Mouse (Mus musculus): Measurements from ENCODE around the gene Immt. TPM values are rescaled to one million over a fixed set of nuclear protein-coding genes. Genes with fewer than 3 reads are reported as not detected.
"Not testable (repeated sequence)": the region's sequence is repeated elsewhere in the genome, so short reads cannot be mapped to it uniquely, and the experiment has no call there.

Immt gene
- polyA plus RNA-seq, 1 experiment from 2014 or later = 271 TPM

DNA sequence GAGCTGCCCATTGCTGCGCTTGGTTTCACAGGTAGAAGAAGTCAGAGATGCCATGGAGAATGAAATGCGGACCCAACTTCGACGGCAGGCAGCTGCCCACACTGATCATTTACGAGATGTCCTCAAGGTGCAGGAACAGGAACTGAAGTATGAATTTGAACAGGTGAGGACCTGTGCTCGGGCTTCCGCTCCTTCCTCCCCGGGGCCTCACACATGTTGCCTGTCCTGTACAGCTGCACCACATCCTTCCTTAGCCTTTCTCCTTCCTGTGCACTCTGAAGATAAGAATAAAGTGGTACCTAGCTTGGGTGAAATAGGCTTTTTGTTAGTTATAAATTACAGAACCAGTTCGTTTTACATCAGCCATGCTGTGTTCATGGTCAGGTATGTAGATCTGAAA is 40.3 kb downstream of the Immt start:
- peaks cover 85% of the 10 kb centered on the region for H3K36me3 ChIP-seq

DNA sequence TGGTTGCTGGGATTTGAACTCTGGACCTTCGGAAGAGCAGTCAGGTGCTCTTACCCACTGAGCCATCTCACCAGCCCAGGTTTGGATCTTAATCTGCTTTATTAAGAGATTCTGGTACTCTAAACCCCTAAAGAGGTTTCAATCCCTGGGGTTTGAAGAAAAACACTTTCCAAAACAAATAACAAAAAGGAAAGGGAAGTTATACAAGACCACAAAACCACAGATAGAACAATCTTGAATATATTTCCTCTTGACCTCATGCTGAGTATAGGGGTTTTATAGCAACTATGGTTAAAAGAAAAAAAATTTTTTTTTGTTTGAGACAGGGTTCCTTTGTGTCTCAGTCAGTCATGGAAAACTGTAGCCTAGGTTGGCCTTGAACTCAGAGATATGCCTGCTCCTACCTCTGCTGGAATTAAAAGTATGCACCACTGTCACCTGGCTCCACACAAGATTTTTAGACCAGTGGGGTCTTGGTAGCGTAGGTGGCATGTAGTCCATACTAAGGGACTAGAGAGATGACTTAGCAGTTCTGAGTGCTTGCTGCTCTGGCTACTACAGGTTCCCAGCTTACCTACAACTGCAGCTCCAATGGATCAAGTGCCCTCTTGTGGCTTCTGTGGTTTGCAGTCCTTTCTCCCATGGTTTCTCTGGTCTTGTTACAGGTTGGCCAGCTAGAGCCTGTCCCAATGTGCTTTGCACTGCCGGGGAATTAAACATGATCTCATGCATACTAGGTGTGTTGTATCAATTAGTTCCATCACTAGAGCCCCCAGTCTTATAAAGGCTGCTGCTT is 47.0 kb downstream of the Immt start:
- no peaks in the 10 kb centered on the region for H3K9me3 ChIP-seq
- WGBS = 82% methylated on average over 3 of the region's 3 CpGs
- no peak for DNase-seq (ENCODE audit: low spot score)
- no peak overlapping the region for H3K4me3 ChIP-seq
- H3K27ac ChIP-seq = no peak overlapping the region
- no peaks in the 10 kb centered on the region for H3K27me3 ChIP-seq (ENCODE audit: insufficient read depth, poor library complexity, severe bottlenecking)
- peaks cover 91% of the 10 kb centered on the region for H3K36me3 ChIP-seq
- no peaks in the 10 kb centered on the region for H3K4me1 ChIP-seq

More for the DNA sequence above, 40.3 kb downstream of the Immt start:
- Histone ChIP-seq H3K27me3 (ENCODE audit: insufficient read depth, poor library complexity, severe bottlenecking) (no peaks in the 10 kb centered on the region), H3K9me3 (no peaks in the 10 kb centered on the region), H3K27ac (no peak overlapping the region), H3K4me3 (no peak overlapping the region), H3K4me1 (no peaks in the 10 kb centered on the region)
- DNase-seq (ENCODE audit: low spot score) = no peak
- WGBS = 95% methylated on average over 9 of the region's 9 CpGs

DNA sequence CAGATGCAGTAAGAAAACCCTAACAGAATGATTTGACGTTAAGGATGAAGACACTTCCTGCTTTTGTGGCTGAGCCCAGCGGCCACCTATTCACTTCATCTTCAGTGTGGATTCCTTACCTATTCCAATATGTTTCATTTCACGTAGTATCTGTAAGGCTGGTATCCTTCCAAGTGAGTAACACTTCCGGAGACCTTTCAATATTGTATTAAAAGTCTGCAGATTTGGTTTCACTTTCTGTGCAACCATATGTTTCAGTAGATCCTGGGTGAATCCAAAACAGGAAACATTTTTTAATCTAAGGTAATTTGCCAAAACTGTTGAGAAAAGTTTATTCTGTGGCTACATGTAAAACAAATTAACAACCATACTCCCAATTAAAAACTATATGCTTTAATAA is 62.1 kb downstream of the Immt start:
- Histone ChIP-seq H3K36me3 (peaks cover 99% of the 10 kb centered on the region), H3K27ac (no peak overlapping the region), H3K9me3 (no peaks in the 10 kb centered on the region), H3K27me3 (ENCODE audit: insufficient read depth, poor library complexity, severe bottlenecking) (no peaks in the 10 kb centered on the region), H3K4me1 (no peaks in the 10 kb centered on the region), H3K4me3 (no peak overlapping the region)
- 91% methylated on average over 4 of the region's 4 CpGs for WGBS
- no peak for DNase-seq (ENCODE audit: low spot score)

DNA sequence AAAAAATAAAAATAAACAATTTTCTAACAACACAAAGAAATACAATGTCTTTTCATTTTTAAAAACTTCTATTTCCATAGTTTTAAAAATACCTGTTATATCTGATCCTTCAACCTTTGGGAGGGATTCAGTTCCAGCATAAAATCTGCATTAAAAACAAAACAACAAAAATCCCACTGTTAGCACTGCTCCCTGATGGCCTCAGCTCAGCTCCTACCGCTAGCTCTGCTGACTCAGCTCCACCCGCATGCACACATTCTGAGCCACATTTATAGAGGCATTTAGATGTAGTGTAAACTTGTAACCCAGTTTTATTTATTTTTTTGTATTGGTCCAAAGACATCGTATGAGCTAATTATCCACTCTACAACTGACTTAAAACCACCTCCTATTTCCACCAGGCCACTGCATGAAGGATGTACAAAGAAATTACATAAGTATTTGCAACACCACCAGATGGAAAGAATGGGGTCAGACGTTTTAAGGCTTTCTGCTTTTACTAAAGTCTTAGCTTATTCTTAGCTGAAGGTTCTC is 76.6 kb downstream of the Immt start:
- Histone ChIP-seq H3K36me3 (peaks cover 39% of the 10 kb centered on the region), H3K27me3 (ENCODE audit: insufficient read depth, poor library complexity, severe bottlenecking) (no peaks in the 10 kb centered on the region), H3K4me1 (peaks cover 21% of the 10 kb centered on the region), H3K27ac (peak overlapping the region; percentile 96), H3K9me3 (no peaks in the 10 kb centered on the region), H3K4me3 (peak overlapping the region; percentile 79)
- no peak for DNase-seq (ENCODE audit: low spot score)
- 9% methylated on average over 4 of the region's 4 CpGs for WGBS

DNA sequence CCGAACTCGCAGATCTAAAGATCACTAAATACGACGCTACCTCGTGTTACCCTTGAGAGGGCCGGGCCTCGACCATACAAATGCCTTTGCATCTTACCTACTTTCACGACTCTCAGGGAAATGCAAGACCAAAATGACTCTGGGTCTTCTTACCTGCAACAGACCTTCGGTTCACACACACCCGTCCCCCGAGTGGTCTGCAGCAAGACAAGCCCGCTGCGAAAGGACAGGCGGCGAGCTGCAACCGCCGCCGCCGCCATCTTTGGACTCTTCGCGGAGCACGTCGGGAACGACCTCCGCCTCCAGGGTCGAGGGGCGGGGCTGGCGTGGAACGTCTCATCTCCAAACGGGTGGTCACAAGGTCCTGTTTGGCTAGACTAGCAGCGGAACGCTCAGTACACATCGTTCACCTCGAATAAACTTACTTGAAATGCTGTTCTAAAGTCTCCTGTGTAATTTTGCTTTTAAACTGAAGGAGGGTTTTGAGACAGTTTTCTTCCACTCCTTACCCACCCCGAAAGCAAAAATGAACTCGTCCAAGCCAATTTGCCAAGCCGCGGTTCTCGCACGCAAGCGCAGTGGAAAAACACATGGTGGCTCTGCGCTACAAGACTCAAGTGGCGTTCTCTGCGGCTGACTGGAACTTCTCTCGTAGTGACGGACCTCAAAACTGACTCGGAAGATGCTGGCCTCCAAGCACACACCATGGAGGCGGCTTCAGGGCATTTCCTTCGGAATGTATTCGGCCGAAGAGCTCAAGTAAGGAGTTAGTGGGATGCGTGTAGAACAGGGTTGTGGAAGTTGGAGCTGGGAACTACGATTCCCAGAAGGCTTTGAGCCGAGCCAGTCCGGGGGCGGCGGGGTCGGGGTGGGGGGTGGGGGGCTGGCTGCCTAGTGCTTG is 77.6 kb downstream of the Immt start, which contains the start of the genes Ptcd3 and Polr1a:
Gene Ptcd3, minus strand, starts transcription at position 270 of the 901 bp plus-strand sequence.
Gene Polr1a, plus strand, starts transcription at position 573 of the 901 bp plus-strand sequence.
- Histone ChIP-seq H3K4me3 (peak within 1 kb of the TSS; percentile 79), H3K36me3 (peaks cover 36% of the 10 kb centered on the region), H3K27ac (peak within 1 kb of the TSS; percentile 96), H3K4me1 (peaks cover 21% of the 10 kb centered on the region), H3K27me3 (ENCODE audit: insufficient read depth, poor library complexity, severe bottlenecking) (no peaks in the 10 kb centered on the region), H3K9me3 (no peaks in the 10 kb centered on the region)
- peak; percentile 96 for DNase-seq (ENCODE audit: low spot score)
- WGBS = under 1% methylated on average over 58 of the region's 58 CpGs

DNA sequence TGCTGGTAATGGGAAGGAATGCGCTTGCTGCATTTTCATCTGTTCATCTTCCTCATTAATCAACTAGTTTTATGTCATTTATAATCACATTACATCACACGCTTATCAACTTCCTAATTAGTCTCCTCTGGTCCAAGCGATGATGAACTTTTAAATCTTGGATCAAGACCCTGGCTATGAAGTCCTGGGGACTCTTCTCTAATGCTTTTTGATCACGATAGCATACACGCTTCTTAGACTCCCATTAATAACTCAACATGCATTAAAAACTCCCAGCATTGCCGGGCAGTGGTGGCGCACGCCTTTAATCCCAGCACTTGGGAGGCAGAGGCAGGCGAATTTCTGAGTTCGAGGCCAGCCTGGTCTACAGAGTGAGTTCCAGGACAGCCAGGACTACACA is 78.3 kb downstream of the Immt start:
- H3K36me3 ChIP-seq = peaks cover 35% of the 10 kb centered on the region
- H3K4me1 ChIP-seq = peaks cover 21% of the 10 kb centered on the region
- WGBS = 18% methylated on average over 10 of the region's 10 CpGs
- H3K9me3 ChIP-seq = no peaks in the 10 kb centered on the region
- H3K27ac ChIP-seq = peak overlapping the region; percentile 96
- DNase-seq (ENCODE audit: low spot score) = no peak
- peak overlapping the region; percentile 79 for H3K4me3 ChIP-seq
- H3K27me3 ChIP-seq (ENCODE audit: insufficient read depth, poor library complexity, severe bottlenecking) = no peaks in the 10 kb centered on the region

DNA sequence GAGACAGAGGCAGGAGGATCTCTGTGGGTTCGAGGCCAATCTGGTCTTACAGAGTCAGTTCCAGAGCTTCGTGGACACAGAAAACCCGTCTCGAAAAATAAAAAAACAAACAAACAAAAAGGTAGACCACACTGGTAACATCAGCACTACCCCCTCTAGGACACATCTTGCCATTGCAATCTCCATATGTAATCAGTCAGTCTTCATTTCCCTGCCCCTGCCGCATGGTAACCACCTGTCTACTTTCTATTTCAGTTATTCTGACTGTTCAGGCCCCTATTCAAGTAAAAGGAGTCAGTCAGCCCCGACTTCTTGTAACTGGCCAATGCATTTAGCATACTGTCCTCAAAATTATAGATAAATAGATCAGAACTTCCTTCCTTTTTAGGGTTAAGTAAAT is 78.7 kb downstream of the Immt start:
- Histone ChIP-seq H3K27ac (peak overlapping the region; percentile 96; the same call in 1 of the 2 replicates), H3K27me3 (ENCODE audit: insufficient read depth, poor library complexity, severe bottlenecking) (no peaks in the 10 kb centered on the region), H3K4me1 (peaks cover 21% of the 10 kb centered on the region), H3K4me3 (peak overlapping the region; percentile 79), H3K36me3 (peaks cover 32% of the 10 kb centered on the region), H3K9me3 (no peaks in the 10 kb centered on the region)
- 67% methylated on average over 6 of the region's 6 CpGs for WGBS
- no peak for DNase-seq (ENCODE audit: low spot score)

DNA sequence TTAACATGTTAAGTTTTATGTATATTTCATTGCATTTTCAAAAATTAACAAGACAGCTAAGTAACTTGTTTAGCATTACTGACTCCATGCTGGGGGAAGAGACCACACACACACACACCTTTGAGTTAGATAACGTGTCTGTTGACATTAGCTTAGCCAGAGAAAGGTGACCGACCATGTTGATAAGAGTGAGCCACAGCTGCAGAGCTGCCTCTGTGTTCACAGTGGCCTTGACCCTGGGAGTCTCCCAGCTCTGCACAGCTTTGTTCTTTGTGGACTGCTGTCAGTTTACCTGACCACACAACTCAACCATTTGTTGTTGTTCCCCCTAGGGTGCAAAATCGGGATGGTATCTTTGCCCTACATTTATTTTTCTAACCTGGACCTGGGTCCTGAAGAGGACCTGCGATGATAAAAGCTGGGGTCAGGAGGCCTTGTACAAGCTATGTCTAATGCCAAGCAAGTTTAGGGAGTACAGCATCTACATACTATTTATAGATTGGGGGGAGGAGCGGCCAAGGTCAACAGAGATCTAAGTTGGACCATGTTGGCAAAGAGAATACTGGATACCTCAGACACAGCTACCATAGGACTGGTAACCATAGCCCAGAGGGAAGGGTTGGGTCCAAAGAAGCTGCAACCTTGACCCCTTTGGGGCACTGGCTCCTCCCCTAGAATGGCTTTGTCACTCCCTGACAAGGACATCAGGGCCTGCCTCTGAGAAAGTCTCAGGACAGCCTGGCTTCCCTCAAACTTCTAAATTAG is 80.7 kb downstream of the Immt start:
- Histone ChIP-seq H3K27ac (peak overlapping the region; percentile 78), H3K27me3 (ENCODE audit: insufficient read depth, poor library complexity, severe bottlenecking) (no peaks in the 10 kb centered on the region), H3K36me3 (peaks cover 35% of the 10 kb centered on the region), H3K4me1 (peaks cover 20% of the 10 kb centered on the region), H3K4me3 (peak overlapping the region; percentile 13; the same call in 1 of the 2 replicates), H3K9me3 (no peaks in the 10 kb centered on the region)
- no peak for DNase-seq (ENCODE audit: low spot score)
- WGBS = 44% methylated on average over 5 of the region's 5 CpGs

DNA sequence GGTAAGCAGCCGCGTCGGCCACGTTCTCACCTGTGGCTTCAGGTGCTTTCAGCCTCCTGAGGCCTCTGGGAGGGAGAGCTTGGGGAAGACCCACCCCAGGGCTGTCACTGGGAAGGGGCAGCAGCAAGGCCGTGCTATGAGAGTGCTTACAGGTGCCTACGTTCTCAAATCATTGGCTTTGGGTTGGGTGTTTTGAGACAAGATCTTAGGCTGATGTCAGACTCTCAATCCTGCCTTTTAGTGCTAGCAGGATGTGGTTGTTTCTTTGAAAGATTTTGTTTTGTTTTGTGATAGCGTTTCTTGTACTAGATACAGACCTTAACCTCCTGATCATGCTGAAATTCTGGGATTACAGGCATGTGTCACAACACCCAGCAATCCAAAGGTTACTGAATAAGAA is 89.6 kb downstream of the Immt start:
- no peak for DNase-seq (ENCODE audit: low spot score)
- no peak overlapping the region for H3K27ac ChIP-seq
- no peaks in the 10 kb centered on the region for H3K4me1 ChIP-seq
- H3K9me3 ChIP-seq = no peaks in the 10 kb centered on the region
- no peak overlapping the region for H3K4me3 ChIP-seq
- no peaks in the 10 kb centered on the region for H3K27me3 ChIP-seq (ENCODE audit: insufficient read depth, poor library complexity, severe bottlenecking)
- peaks cover 98% of the 10 kb centered on the region for H3K36me3 ChIP-seq
- WGBS = 88% methylated on average over 7 of the region's 7 CpGs

DNA sequence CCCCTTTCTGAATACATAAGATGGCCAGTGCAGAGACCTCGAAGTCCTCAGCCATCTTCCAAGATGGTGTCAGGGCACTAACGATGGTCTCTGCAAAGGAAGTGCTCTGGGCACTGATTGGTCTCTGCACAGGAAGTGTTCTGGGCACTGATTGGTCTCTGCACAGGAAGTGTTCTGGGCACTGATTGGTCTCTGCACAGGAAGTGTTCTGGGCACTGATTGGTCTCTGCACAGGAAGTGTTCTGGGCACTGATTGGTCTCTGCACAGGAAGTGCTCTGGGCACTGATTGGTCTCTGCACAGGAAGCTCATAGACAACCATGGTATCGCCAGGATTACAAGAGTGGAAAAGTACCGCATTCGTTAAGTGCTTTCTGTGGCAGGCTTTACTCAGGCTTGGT is 94.1 kb downstream of the Immt start:
- H3K4me3 ChIP-seq; H3K9me3 ChIP-seq; H3K4me1 ChIP-seq; DNase-seq (ENCODE audit: low spot score); H3K27me3 ChIP-seq (ENCODE audit: insufficient read depth, poor library complexity, severe bottlenecking); H3K27ac ChIP-seq: not testable (repeated sequence)
- peaks cover 89% of the 10 kb centered on the region for H3K36me3 ChIP-seq
- 82% methylated on average over 5 of the region's 5 CpGs for WGBS

All from heart, embryonic 10.5 days (tissue).